Mouse (Mus musculus): Measurements from ENCODE around the gene Auts2.

Gene Auts2

GRCm38 (mm10) chr5:131610702-131611101 is 932.4 kb downstream of the Auts2 start:
- DNase-seq (ENCODE audit: low spot score), result no peak

- DNase-seq (ENCODE audit: low spot score), result no peak
Observed at GRCm38 (mm10) chr5:131606786-131607185, 936.4 kb downstream of the Auts2 start.

- no peak for DNase-seq (ENCODE audit: low spot score)
Observed at GRCm38 (mm10) chr5:131601934-131602692, 941.0 kb downstream of the Auts2 start.

GRCm38 (mm10) chr5:131600325-131601125 is 942.6 kb downstream of the Auts2 start:
- peak; percentile 71 for DNase-seq (ENCODE audit: low spot score)

- no peak for DNase-seq (ENCODE audit: low spot score)
Observed at GRCm38 (mm10) chr5:131597503-131597902, 945.6 kb downstream of the Auts2 start.

GRCm38 (mm10) chr5:131596591-131596990 is 946.6 kb downstream of the Auts2 start:
- no peak for DNase-seq (ENCODE audit: low spot score)

- no peak for DNase-seq (ENCODE audit: low spot score)
Observed at GRCm38 (mm10) chr5:131595730-131596129, 947.4 kb downstream of the Auts2 start.

GRCm38 (mm10) chr5:131594597-131594996 is 948.5 kb downstream of the Auts2 start:
- DNase-seq (ENCODE audit: low spot score), result no peak

- DNase-seq (ENCODE audit: low spot score), result no peak
Observed at GRCm38 (mm10) chr5:131593261-131593660, 949.9 kb downstream of the Auts2 start.

GRCm38 (mm10) chr5:131589948-131590467 is 953.1 kb downstream of the Auts2 start:
- no peak for DNase-seq (ENCODE audit: low spot score)

- DNase-seq (ENCODE audit: low spot score), result no peak
Observed at GRCm38 (mm10) chr5:131586332-131586700, 956.8 kb downstream of the Auts2 start.

GRCm38 (mm10) chr5:131585684-131586331 is 957.3 kb downstream of the Auts2 start:
- DNase-seq (ENCODE audit: low spot score), result no peak

- DNase-seq (ENCODE audit: low spot score), result no peak
Observed at GRCm38 (mm10) chr5:131584260-131585135, 958.6 kb downstream of the Auts2 start.

GRCm38 (mm10) chr5:131581110-131582050 is 961.8 kb downstream of the Auts2 start:
- DNase-seq (ENCODE audit: low spot score), result no peak

- no peak for DNase-seq (ENCODE audit: low spot score)
Observed at GRCm38 (mm10) chr5:131578737-131579136, 964.4 kb downstream of the Auts2 start.

- DNase-seq (ENCODE audit: low spot score), result no peak
Observed at GRCm38 (mm10) chr5:131575733-131576265, 967.3 kb downstream of the Auts2 start.

GRCm38 (mm10) chr5:131575086-131575514 is 968.0 kb downstream of the Auts2 start:
- DNase-seq (ENCODE audit: low spot score), result no peak

GRCm38 (mm10) chr5:131574469-131575085 is 968.6 kb downstream of the Auts2 start:
- DNase-seq (ENCODE audit: low spot score), result no peak

All from ovary, postnatal 10 days (tissue).